Mouse (Mus musculus): ENCODE data around the gene Mrps18c.
A peak's percentile ranks its signal among the peaks of the same experiment; 100 is the strongest.

Gene Mrps18c

DNA sequence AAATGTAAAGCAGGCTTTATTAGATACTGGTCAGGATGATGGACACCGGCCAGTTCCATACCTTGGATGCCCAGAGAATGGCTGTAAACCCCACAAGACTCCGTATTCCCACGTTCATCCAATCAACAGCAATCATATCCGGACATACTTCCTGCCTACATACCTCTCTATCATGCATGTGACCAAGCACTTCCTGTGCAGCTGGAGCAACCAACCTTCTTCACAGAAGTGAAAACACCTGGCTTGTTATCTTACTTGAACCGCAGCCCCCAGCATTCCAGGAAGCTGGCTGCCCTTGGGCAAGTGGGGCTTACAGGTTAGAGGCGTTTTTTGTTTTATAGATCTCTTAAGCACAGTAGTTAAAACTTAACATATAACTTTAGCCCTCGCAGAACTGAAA, 24.4 kb downstream of the Mrps18c start:
- no peak for ATAC-seq (ENCODE audit: insufficient number of reproducible peaks, low FRiP score, low TSS enrichment)

DNA sequence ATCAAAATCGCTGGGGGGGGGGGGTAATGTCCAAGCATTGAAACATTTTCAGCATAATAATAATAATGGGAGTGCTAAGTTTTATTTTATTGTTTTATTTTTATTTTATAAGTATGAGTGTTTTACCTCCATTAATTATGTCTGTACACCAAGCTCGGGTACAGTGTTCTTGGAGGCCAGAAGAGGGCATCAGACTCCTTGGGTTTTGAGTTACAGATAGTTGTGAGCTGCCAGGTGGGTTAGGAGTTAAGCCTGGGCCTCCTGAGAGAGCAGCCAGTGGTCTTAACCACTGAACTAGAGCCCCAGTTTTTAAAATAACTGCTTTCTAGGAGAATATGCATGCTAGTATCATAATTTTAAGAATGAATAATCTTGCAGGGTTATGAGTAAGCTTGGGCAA, 27.5 kb downstream of the Mrps18c start:
- no peak for ATAC-seq (ENCODE audit: insufficient number of reproducible peaks, low FRiP score, low TSS enrichment)

GRCm38 (mm10) chr5:100826531-100826930, 28.1 kb downstream of the Mrps18c start:
- no peak for ATAC-seq (ENCODE audit: insufficient number of reproducible peaks, low FRiP score, low TSS enrichment)

- ATAC-seq (ENCODE audit: insufficient number of reproducible peaks, low FRiP score, low TSS enrichment), result no peak
Measured at GRCm38 (mm10) chr5:100828701-100829100, 30.3 kb downstream of the Mrps18c start.

DNA sequence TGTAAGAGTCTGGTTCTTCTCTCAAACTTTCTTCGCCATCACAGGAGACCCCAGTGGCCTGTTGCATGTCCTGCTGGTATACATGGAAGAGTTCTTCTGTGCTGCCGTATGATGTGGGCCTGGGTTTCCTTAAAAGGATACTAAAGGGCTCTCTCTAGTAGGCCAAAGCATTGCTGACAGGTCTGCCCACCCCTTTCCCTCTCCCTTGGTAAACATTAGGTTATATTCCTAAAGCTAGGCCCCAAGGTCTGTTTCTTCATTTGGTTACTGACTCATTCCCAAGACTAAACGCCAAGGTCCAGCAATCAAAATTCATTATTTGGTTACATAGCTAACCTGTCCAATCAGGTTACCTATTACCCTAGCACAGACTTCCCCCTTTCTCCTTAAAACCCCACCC, 34.3 kb downstream of the Mrps18c start:
- no peak for ATAC-seq (ENCODE audit: insufficient number of reproducible peaks, low FRiP score, low TSS enrichment)

DNA sequence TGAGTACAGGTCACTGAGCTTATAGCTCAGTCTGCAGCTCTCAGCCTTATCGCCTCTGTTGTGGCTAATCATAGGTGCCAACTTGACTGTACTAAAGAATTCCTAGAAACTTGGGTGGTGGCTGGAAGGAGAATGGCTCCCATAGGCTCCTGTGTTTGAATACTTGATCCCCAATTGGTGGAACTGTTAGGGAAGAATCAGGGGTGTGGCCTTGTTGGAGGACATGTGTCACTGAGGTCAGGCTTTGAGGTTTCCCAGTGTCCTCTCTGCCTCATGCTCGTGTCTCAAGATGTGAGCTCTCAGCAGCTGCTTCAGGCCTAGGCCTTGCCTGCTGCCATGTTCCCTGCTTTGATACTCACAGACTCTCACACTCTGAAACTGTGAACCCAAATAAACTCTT, 35.4 kb downstream of the Mrps18c start:
- no peak for ATAC-seq (ENCODE audit: insufficient number of reproducible peaks, low FRiP score, low TSS enrichment)

- no peak for ATAC-seq (ENCODE audit: insufficient number of reproducible peaks, low FRiP score, low TSS enrichment)
Measured at GRCm38 (mm10) chr5:100835862-100836538, 37.6 kb downstream of the Mrps18c start.

- ATAC-seq (ENCODE audit: insufficient number of reproducible peaks, low FRiP score, low TSS enrichment), result no peak
Measured at GRCm38 (mm10) chr5:100837907-100838306, 39.5 kb downstream of the Mrps18c start.

DNA sequence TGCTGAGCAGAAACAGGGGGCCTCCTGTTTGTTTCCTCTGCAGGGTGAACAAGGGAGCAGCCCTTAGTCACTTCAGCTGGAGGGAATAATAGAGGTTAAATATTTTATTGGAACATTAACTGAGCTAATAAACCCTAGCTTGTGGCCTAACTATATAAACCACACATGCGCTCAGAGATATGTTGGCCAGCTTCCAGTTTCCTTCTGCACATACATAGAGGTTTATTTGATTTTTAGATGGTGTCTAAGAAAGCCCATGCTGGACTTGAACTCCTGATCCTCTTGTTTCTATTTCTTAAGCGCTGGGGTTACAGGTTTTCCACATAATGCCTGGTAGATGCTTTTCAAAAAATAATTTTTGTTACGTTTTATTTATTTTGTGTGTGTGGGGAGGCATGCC, 46.1 kb downstream of the Mrps18c start:
- no peak for ATAC-seq (ENCODE audit: insufficient number of reproducible peaks, low FRiP score, low TSS enrichment)

- peak; percentile 66 for ATAC-seq (ENCODE audit: insufficient number of reproducible peaks, low FRiP score, low TSS enrichment)
Measured at GRCm38 (mm10) chr5:100845485-100845847, 47.0 kb downstream of the Mrps18c start, which contains the start of gene Gpat3. Gene Gpat3, plus strand, starts transcription at chr5:100845713.

GRCm38 (mm10) chr5:100845848-100846598, 47.6 kb downstream of the Mrps18c start:
- peak; percentile 59 for ATAC-seq (ENCODE audit: insufficient number of reproducible peaks, low FRiP score, low TSS enrichment)

DNA sequence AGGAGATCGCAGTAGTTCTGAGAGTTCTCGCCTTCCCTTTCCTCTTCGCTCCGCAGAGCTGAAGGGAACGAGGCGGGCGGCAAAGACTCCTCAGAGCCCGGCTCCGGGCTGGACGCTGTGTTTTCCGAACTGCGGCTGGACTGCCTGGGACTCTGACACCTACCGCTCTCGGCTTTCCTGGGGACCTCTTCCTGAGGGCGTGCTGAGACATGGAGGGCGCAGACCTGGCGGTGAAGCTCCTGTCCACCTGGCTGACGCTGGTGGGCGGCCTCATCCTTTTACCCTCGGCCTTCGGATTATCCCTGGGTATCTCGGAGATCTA, 48.1 kb downstream of the Mrps18c start:
- no peak for ATAC-seq (ENCODE audit: insufficient number of reproducible peaks, low FRiP score, low TSS enrichment)

DNA sequence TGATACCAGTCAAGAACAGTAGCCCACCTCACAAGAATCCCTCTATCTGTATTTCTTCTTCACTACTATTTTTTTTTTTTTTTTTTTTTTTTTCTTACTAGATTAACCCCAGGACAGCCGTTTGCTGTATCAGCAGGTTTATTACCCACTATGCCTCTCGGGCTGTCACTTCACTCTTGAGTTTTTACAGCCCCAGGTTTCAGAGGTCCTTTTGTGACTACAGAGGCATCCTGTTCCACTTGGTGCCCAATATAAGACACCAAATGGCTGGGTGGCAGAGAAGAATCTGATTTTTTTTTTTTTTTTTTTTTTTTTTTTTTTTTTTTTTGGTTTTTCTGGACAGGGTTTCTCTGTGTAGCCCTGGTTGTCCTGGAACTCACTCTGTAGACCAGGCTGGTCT, 48.7 kb downstream of the Mrps18c start:
- no peak for ATAC-seq (ENCODE audit: insufficient number of reproducible peaks, low FRiP score, low TSS enrichment)

GRCm38 (mm10) chr5:100853963-100854362, 55.5 kb downstream of the Mrps18c start:
- no peak for ATAC-seq (ENCODE audit: insufficient number of reproducible peaks, low FRiP score, low TSS enrichment)

Data from cerebellum, adult (tissue).